Mouse (Mus musculus): ENCODE data around the gene Pcca.

- no peak for TF ChIP-seq POLR2A (IDR thresholded peaks at IDR 0.05; ENCODE audit: low read depth, low read length)
- TF ChIP-seq CTCF (IDR thresholded peaks at IDR 0.05; ENCODE audit: extremely low read depth, insufficient read depth, insufficient read length, insufficient replicate concordance) = no peak
Measured at GRCm38 (mm10) chr14:122821002-122821401, 286.9 kb downstream of the Pcca start.
